Mouse (Mus musculus) stomach, embryonic 15.5 days (tissue): ENCODE measurements at regions not wholly inside any gene's neighbourhood (a gene's known extent, or its start where the extent isn't known, plus 50 kb on each side); places are given as distances from the start of the nearest gene placed in this dataset.

Experiments
- ATAC-seq: fragments of 200-750 bp; cut with Nextera tagmentation; 2 replicates; pipeline ENCODE4 v1.8.0; 2017; ENCODE audit warnings: low read depth, moderate number of reproducible peaks, moderate TSS enrichment; ENCODE audit not compliant: insufficient read depth, low FRiP score
- H3K27ac ChIP-seq: fragments of 300-500 bp; sonication (generic); 2 replicates; pipeline ENCODE4 v1.5.1; 2015; ENCODE audit warnings: mild to moderate bottlenecking, inconsistent platforms
- H3K27me3 ChIP-seq: fragments of 300-500 bp; sonication (generic); replicated peaks from 2 replicates; pipeline ENCODE4 v1.6.1; 2015; ENCODE audit warnings: inconsistent platforms
- H3K36me3 ChIP-seq: fragments of 300-500 bp; sonication (generic); 2 replicates; pipeline ENCODE4 v1.6.1; 2015; ENCODE audit warnings: inconsistent platforms
- H3K4me1 ChIP-seq: fragments of 300-500 bp; sonication (generic); 2 replicates; pipeline ENCODE4 v1.6.1; 2015; ENCODE audit warnings: inconsistent platforms
- H3K4me2 ChIP-seq: fragments of 300-500 bp; sonication (generic); 2 replicates; pipeline ENCODE4 v1.6.1; 2015; ENCODE audit warnings: mild to moderate bottlenecking, inconsistent platforms
- H3K4me3 ChIP-seq: fragments of 300-500 bp; sonication (generic); replicated peaks from 2 replicates; pipeline ENCODE4 v1.5.1; 2015; ENCODE audit warnings: inconsistent platforms
- H3K9ac ChIP-seq: fragments of 300-500 bp; sonication (generic); 2 replicates; pipeline ENCODE4 v1.6.1; 2015; ENCODE audit warnings: inconsistent platforms
- H3K9me3 ChIP-seq: fragments of 300-500 bp; sonication (generic); 2 replicates; pipeline ENCODE4 v1.6.1; 2016; ENCODE audit warnings: inconsistent platforms
- WGBS: fragments of 180-500 bp; shearing (Covaris S2); methylation state at CpG from one replicate; pipeline ENCODE4 v1.1.7; 2015; 5-methylcytosine and 5-hydroxymethylcytosine counted together

- WGBS = 77% methylated on average over 3 of the region's 3 CpGs
- H3K36me3 ChIP-seq = no peaks in the 10 kb centered on the region
- H3K4me1 ChIP-seq = no peaks in the 10 kb centered on the region
- no peak overlapping the region for H3K4me3 ChIP-seq
- H3K9ac ChIP-seq = no peak overlapping the region
- no peak for ATAC-seq
- no peak overlapping the region for H3K4me2 ChIP-seq
- no peaks in the 10 kb centered on the region for H3K9me3 ChIP-seq
- no peak overlapping the region for H3K27ac ChIP-seq
- no peaks in the 10 kb centered on the region for H3K27me3 ChIP-seq
These were observed 59.9 kb upstream of the Gm4791 start for GRCm38 (mm10) chr9:46938628-46939027.

GRCm38 (mm10) chr9:46925641-46926040, 72.9 kb upstream of the Gm4791 start:
- Histone ChIP-seq H3K4me3 (no peak overlapping the region), H3K27ac (no peak overlapping the region), H3K9me3 (no peaks in the 10 kb centered on the region), H3K27me3 (no peaks in the 10 kb centered on the region), H3K9ac (no peak overlapping the region), H3K36me3 (no peaks in the 10 kb centered on the region), H3K4me1 (no peaks in the 10 kb centered on the region), H3K4me2 (no peak overlapping the region)
- WGBS = 51% methylated on average over 3 of the region's 3 CpGs
- ATAC-seq = no peak

DNA sequence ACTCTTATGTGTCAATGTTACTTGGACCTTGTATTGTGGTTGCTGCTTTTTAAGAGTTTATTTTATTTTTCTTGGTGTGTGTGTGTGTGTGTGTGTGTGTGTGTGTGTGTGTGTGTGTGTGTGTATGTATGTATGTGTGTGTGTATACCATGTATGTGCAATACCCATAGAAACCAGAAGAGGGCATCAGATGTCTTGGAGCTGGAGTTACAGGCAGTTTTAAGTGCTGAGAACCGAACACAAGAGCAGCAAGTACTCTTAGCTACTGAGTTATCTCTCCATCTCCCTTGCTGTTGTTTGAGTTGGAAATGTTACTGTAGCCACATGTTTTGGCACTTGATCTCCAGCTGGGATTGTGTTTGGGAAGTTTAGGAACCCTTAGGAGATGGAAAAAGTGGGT, 78.5 kb upstream of the Gm4791 start:
- Histone ChIP-seq H3K9ac (no peak overlapping the region), H3K27ac (no peak overlapping the region), H3K27me3 (no peaks in the 10 kb centered on the region), H3K36me3 (no peaks in the 10 kb centered on the region), H3K4me2 (no peak overlapping the region), H3K4me3 (no peak overlapping the region), H3K4me1 (no peaks in the 10 kb centered on the region), H3K9me3 (no peaks in the 10 kb centered on the region)
- WGBS = 96% methylated on average over 1 of the region's 1 CpGs
- no peak for ATAC-seq

- 49% methylated on average over 3 of the region's 3 CpGs for WGBS
- H3K9ac ChIP-seq = no peak overlapping the region
- no peaks in the 10 kb centered on the region for H3K27me3 ChIP-seq
- H3K9me3 ChIP-seq = no peaks in the 10 kb centered on the region
- no peak for ATAC-seq
- no peak overlapping the region for H3K4me2 ChIP-seq
- H3K4me3 ChIP-seq = no peak overlapping the region
- no peaks in the 10 kb centered on the region for H3K4me1 ChIP-seq
- H3K36me3 ChIP-seq = no peaks in the 10 kb centered on the region
- no peak overlapping the region for H3K27ac ChIP-seq
These were observed 85.3 kb upstream of the Gm4791 start for GRCm38 (mm10) chr9:46913238-46913637.

- Histone ChIP-seq H3K9me3 (no peaks in the 10 kb centered on the region), H3K27me3 (no peaks in the 10 kb centered on the region), H3K4me1 (no peaks in the 10 kb centered on the region), H3K36me3 (no peaks in the 10 kb centered on the region), H3K27ac (no peak overlapping the region), H3K9ac (no peak overlapping the region), H3K4me3 (no peak overlapping the region), H3K4me2 (no peak overlapping the region)
- no peak for ATAC-seq
- 24% methylated on average over 6 of the region's 6 CpGs for WGBS
These were observed 89.0 kb upstream of the Gm4791 start for GRCm38 (mm10) chr9:46909412-46910013.

DNA sequence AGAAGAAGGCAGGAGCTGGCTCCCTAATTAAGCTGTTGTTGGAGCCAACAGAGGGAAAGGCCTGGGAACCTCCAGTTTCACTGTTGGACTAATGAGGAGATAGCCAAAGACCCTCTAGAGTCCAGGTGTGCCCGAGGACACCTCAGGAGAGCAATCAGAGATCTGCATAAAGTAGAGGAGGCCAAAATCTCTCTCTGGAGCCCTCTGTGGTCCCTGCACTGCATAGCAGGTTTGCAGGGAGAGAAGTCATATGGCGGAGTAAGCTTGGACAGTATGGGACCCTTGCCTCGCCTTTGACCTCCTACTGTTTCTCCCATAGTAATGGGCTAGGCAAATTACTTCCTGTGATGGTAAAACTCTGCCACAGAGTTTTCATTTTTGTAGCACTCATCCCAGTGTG, 93.5 kb upstream of the Gm4791 start:
- no peaks in the 10 kb centered on the region for H3K36me3 ChIP-seq
- no peak overlapping the region for H3K27ac ChIP-seq
- H3K4me2 ChIP-seq = no peak overlapping the region
- no peak overlapping the region for H3K9ac ChIP-seq
- ATAC-seq = no peak
- WGBS = 79% methylated on average over 3 of the region's 3 CpGs
- H3K9me3 ChIP-seq = no peaks in the 10 kb centered on the region
- H3K4me1 ChIP-seq = no peaks in the 10 kb centered on the region
- H3K27me3 ChIP-seq = no peaks in the 10 kb centered on the region
- H3K4me3 ChIP-seq = no peak overlapping the region

DNA sequence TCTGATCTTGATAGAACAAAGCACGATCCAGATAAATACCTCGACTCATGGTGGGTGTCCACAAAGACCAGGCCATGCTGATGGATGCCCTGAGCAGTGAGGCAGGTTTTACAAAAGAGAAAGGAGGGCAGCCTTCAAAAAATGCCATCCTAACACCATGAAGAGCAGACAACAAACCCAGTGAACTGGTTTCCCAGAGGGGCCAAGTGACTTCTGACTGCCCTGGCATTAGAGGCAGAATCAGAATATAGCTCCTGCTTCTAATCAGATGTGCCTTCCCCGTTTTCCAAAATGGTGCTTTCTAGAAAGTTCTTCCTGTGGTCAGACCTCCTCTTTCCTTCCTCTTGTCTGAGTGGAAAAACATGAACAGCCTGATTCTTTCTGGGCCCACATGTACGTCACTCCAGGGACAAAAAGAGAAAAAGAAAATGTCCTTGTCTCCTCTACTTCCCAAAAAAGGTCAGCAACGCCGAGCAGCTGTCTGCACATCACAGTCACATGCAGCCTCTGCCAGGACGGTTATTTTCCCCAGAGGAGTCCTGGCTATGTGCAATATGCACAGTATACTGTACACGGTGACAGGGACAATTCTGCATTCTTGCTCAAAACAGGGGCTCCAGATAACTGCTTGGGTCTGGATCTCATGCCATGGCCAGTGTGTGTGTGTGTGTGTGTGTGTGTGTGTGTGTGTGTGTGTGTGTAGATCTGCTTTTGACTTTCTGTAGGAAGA, 94.9 kb upstream of the Gm4791 start:
- no peak for ATAC-seq
- Histone ChIP-seq H3K4me2 (no peak overlapping the region), H3K9ac (no peak overlapping the region), H3K4me3 (no peak overlapping the region), H3K4me1 (no peaks in the 10 kb centered on the region), H3K36me3 (no peaks in the 10 kb centered on the region), H3K27ac (no peak overlapping the region), H3K27me3 (no peaks in the 10 kb centered on the region), H3K9me3 (no peaks in the 10 kb centered on the region)
- WGBS = 59% methylated on average over 8 of the region's 8 CpGs

GRCm38 (mm10) chr9:46899283-46899682, 99.3 kb upstream of the Gm4791 start:
- Histone ChIP-seq H3K27me3 (no peaks in the 10 kb centered on the region), H3K4me2 (no peak overlapping the region), H3K36me3 (no peaks in the 10 kb centered on the region), H3K9me3 (no peaks in the 10 kb centered on the region), H3K9ac (no peak overlapping the region), H3K27ac (no peak overlapping the region), H3K4me1 (no peaks in the 10 kb centered on the region), H3K4me3 (no peak overlapping the region)
- no peak for ATAC-seq
- 32% methylated on average over 2 of the region's 2 CpGs for WGBS

- WGBS = 74% methylated on average over 3 of the region's 3 CpGs
- ATAC-seq = no peak
- no peak overlapping the region for H3K27ac ChIP-seq
- no peak overlapping the region for H3K9ac ChIP-seq
- H3K36me3 ChIP-seq = no peaks in the 10 kb centered on the region
- H3K27me3 ChIP-seq = no peaks in the 10 kb centered on the region
- no peaks in the 10 kb centered on the region for H3K9me3 ChIP-seq
- no peak overlapping the region for H3K4me3 ChIP-seq
- no peak overlapping the region for H3K4me2 ChIP-seq
- no peaks in the 10 kb centered on the region for H3K4me1 ChIP-seq
These were observed 100.4 kb upstream of the Gm4791 start for GRCm38 (mm10) chr9:46898120-46898519.

DNA sequence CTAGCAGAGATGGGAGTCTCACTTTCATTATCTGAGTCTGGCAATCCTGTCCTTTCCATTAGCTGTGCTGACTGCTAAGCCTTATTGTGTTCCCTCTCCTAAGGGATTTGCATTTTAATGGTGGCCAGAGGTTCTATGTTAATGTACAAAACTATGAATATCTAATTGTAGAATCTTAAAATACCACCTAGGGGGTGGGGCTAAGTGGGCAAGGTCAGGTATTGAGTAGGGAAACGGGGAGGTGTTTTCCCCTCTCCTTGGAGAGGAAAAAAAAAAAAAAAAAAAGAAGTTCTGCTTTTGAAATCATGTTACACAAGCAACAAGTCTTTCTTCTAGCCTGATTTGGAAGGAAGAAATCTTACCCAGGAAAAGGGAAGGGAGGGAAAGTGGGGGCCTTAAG, 106.7 kb upstream of the Gm4791 start:
- no peaks in the 10 kb centered on the region for H3K9me3 ChIP-seq

DNA sequence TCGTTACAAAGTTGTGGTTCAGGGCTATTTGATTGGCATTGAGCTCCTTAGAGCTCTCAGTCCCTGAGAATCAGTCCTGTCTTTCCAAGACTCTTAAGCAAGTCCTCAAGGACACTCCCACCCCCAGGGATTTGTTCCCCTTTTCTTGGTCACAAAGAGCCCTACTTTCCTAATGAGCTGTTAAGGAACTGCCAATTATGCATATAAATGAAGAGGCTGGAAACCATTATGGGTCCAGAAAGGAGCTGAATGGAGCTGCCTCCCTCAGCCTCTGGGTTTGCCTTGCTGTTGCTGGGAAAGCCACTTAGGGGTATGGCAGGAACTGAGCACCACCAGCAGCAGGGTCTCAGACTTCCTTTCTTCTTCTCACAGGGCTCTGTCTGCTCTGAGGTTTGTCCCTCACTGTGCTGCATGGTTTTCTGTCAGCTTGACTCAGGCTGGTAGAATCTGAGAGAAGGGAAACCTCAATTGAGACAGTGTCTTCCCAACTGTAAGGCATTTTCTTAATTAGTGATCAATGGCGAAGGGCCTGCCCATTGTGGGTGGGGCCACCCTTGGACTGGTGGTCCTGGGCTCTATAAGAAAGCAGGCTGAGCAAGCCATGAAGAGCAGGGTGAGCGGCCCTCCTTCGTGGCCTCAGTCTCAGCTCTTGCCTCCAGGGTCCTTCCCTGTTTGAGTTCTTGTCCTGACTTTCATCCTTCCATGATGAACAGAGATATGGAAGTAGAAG, 108.4 kb upstream of the Gm4791 start:
- H3K27ac ChIP-seq = no peak overlapping the region
- H3K9ac ChIP-seq = no peak overlapping the region
- no peak for ATAC-seq
- no peaks in the 10 kb centered on the region for H3K27me3 ChIP-seq
- H3K4me2 ChIP-seq = no peak overlapping the region
- WGBS = 79% methylated on average over 4 of the region's 4 CpGs
- no peak overlapping the region for H3K4me3 ChIP-seq
- H3K36me3 ChIP-seq = no peaks in the 10 kb centered on the region
- H3K4me1 ChIP-seq = no peaks in the 10 kb centered on the region
- H3K9me3 ChIP-seq = no peaks in the 10 kb centered on the region

More for the DNA sequence above, 106.7 kb upstream of the Gm4791 start:
- no peak overlapping the region for H3K4me2 ChIP-seq
- no peaks in the 10 kb centered on the region for H3K27me3 ChIP-seq
- H3K4me1 ChIP-seq = no peaks in the 10 kb centered on the region
- H3K9ac ChIP-seq = no peak overlapping the region
- 48% methylated on average over 1 of the region's 1 CpGs for WGBS
- no peak overlapping the region for H3K4me3 ChIP-seq
- no peaks in the 10 kb centered on the region for H3K36me3 ChIP-seq
- H3K27ac ChIP-seq = no peak overlapping the region
- no peak for ATAC-seq

DNA sequence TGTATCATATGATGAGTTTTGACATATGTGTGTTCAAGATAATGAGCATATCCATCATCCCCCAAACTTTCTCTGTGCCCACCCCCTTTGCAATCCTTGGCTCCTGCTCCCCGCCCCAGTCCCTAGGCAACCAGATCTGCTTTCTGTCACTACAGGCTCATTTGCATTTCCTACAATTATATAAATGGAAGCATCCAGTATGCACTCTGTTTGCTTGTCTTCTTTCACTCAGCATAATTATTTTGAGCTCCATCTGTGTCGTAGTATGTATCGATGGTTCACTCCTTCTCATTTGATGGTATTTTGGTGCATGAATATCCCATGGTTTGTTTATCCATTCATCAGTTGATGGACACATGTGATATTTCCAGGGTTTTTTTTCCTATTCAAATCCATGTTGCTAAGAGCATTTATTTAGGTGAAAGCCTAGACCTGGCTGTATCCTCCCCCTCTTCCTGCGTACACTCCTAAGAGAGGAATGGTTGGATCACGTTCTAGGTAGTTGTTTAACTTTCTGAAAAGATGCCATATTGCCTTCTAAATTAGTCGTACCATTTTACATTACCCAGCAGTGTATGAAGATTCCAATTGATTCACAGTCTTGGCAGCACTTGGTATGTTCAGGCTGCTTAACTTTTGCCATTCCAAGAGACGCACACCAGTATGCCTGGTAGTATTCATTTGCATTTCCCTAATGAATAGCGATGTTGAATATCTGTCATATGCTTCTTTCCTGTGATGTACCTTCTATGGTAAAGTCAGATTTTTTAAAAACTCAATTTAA, 127.1 kb upstream of the Gm4791 start:
- Histone ChIP-seq H3K4me1 (no peaks in the 10 kb centered on the region), H3K27me3 (no peaks in the 10 kb centered on the region), H3K4me3 (no peak overlapping the region), H3K4me2 (no peak overlapping the region), H3K27ac (no peak overlapping the region), H3K9ac (no peak overlapping the region), H3K9me3 (no peaks in the 10 kb centered on the region), H3K36me3 (no peaks in the 10 kb centered on the region)
- 80% methylated on average over 8 of the region's 8 CpGs for WGBS
- ATAC-seq = no peak
